Comparison of ENCODE assay signal across 13 mouse cellular contexts in genomic region chr15:12682549-12682948, GRCm38 (mm10). TPM values are rescaled to one million over a fixed set of nuclear protein-coding genes. Genes with fewer than 3 reads are reported as not detected.
A peak's percentile ranks its signal among the peaks of the same experiment; 100 is the strongest.
DNase-seq lines count a peak whose midpoint lies in the region; ATAC-seq and TF ChIP-seq lines count a peak whose summit lies in the region.
"Had no signal": no experiment of that assay in that cellular context is flagged by ENCODE, and none has a peak within 500 bp of the region (broad histone marks: within the 10 kb centered on the region; RNA-seq: fewer than 3 reads in every experiment).

No protein-coding gene starts in this region.

- no peaks in the 10 kb centered on the region for H3K27me3 ChIP-seq in heart, embryonic 11.5 days (ENCODE audit: control insufficient read depth, insufficient read depth, low read length)
- H3K27me3 ChIP-seq in liver, adult 2 months (ENCODE audit: control insufficient read depth, insufficient read depth, low read length), result no peaks in the 10 kb centered on the region
- H3K27me3 ChIP-seq in liver, postnatal 0 days (ENCODE audit: insufficient read depth, low read length), result no peaks in the 10 kb centered on the region
- H3K27me3 ChIP-seq in embryonic facial prominence, embryonic 13.5 days, result no peaks in the 10 kb centered on the region
- H3K27me3 ChIP-seq in midbrain, embryonic 16.5 days (ENCODE audit: control insufficient read depth, insufficient read depth, low read depth, low read length), result no peaks in the 10 kb centered on the region

- no peaks in the 10 kb centered on the region for H3K36me3 ChIP-seq in heart, embryonic 11.5 days (ENCODE audit: control insufficient read depth, insufficient read depth, low read length)
- H3K36me3 ChIP-seq in liver, adult 2 months (ENCODE audit: control insufficient read depth, insufficient read depth, low read length), result no peaks in the 10 kb centered on the region
- no peaks in the 10 kb centered on the region for H3K36me3 ChIP-seq in liver, postnatal 0 days (replicated peaks; ENCODE audit: insufficient read depth, low read length)
- no peaks in the 10 kb centered on the region for H3K36me3 ChIP-seq in embryonic facial prominence, embryonic 13.5 days
- H3K36me3 ChIP-seq in midbrain, embryonic 16.5 days (ENCODE audit: control insufficient read depth, insufficient read depth, low read length), result no peaks in the 10 kb centered on the region

- H3K4me2 ChIP-seq in heart, embryonic 11.5 days, result no peak overlapping the region
- no peak overlapping the region for H3K4me2 ChIP-seq in liver, postnatal 0 days (ENCODE audit: low read depth, low read length)
- 0 out of 2 replicates have a peak overlapping the region, but pooled peaks have one; percentile 11 for H3K4me2 ChIP-seq in embryonic facial prominence, embryonic 13.5 days
- H3K4me2 ChIP-seq in midbrain, embryonic 16.5 days (ENCODE audit: low read length), result peak overlapping the region; percentile 20; the same call in 1 of the 2 replicates

- ATAC-seq in heart, embryonic 11.5 days (replicated peaks; ENCODE audit: insufficient number of reproducible peaks, low FRiP score, low TSS enrichment), result no peak
- ATAC-seq in liver, postnatal 0 days, result no peak
- ATAC-seq in embryonic facial prominence, embryonic 13.5 days (ENCODE audit: insufficient number of reproducible peaks, insufficient read depth, low FRiP score, low TSS enrichment, low read depth), result no peak; the same call in 1 of the 2 replicates
- ATAC-seq in midbrain, embryonic 16.5 days, result no peak
- ATAC-seq: forebrain, embryonic 16.5 days had no signal

- no peaks in the 10 kb centered on the region for H3K4me1 ChIP-seq in heart, embryonic 11.5 days (ENCODE audit: control insufficient read depth, insufficient read depth, low read length)
- H3K4me1 ChIP-seq in liver, adult 2 months (ENCODE audit: control insufficient read depth, insufficient read depth, low read length), result no peaks in the 10 kb centered on the region
- no peaks in the 10 kb centered on the region for H3K4me1 ChIP-seq in liver, postnatal 0 days (ENCODE audit: insufficient read depth)
- peaks cover 54% of the 10 kb centered on the region for H3K4me1 ChIP-seq in embryonic facial prominence, embryonic 13.5 days
- peaks cover 6% of the 10 kb centered on the region; the same call in 1 of the 2 replicates for H3K4me1 ChIP-seq in midbrain, embryonic 16.5 days (ENCODE audit: control insufficient read depth, insufficient read depth, low read length)

- no peak overlapping the region for H3K9ac ChIP-seq in heart, embryonic 11.5 days (ENCODE audit: low read depth, low read length)
- no peak overlapping the region for H3K9ac ChIP-seq in liver, adult 2 months (ENCODE audit: low read depth, low read length)
- H3K9ac ChIP-seq in liver, postnatal 0 days (replicated peaks), result no peak overlapping the region
- no peak overlapping the region for H3K9ac ChIP-seq in embryonic facial prominence, embryonic 13.5 days
- no peak overlapping the region for H3K9ac ChIP-seq in midbrain, embryonic 16.5 days (ENCODE audit: low read depth, low read length)

- TF ChIP-seq EP300 in liver, postnatal 0 days (IDR thresholded peaks at IDR 0.05; ENCODE audit: low read depth), result no peak

- WGBS in heart, embryonic 11.5 days (ENCODE audit: insufficient replicate concordance), result 48% methylated on average over 9 of the region's 9 CpGs
- WGBS in liver, adult 2 months, result 78% methylated on average over 9 of the region's 9 CpGs
- WGBS in liver, postnatal 0 days (ENCODE audit: insufficient replicate concordance), result 72% methylated on average over 9 of the region's 9 CpGs
- 20% methylated on average over 9 of the region's 9 CpGs for WGBS in embryonic facial prominence, embryonic 13.5 days
- 29% methylated on average over 9 of the region's 9 CpGs for WGBS in midbrain, embryonic 16.5 days

- TF ChIP-seq CTCF in liver, adult 2 months (IDR thresholded peaks at IDR 0.05; ENCODE audit: low read depth, low read length), result no peak
- no peak for TF ChIP-seq CTCF in liver, postnatal 0 days (IDR thresholded peaks at IDR 0.05; ENCODE audit: low read depth)

- peak; percentile 40 for DNase-seq in heart, adult 8-10 months (ENCODE audit: low spot score)
- peak; percentile 1 for DNase-seq in liver, adult 2 months (ENCODE audit: extremely low read depth, low read depth, low spot score)
- no peak for DNase-seq in liver, postnatal 0 days
- no peak for DNase-seq in cerebellum, adult 8-10 months
- no peak for DNase-seq in adrenal gland, adult 2 months
- DNase-seq: adrenal gland, postnatal 36 days; cerebellum, adult 2 months; kidney, adult 11 months; thymus, postnatal 36 days had no signal

- H3K4me3 ChIP-seq in heart, embryonic 11.5 days (ENCODE audit: low read depth, low read length), result no peak overlapping the region
- H3K4me3 ChIP-seq in liver, adult 2 months (ENCODE audit: insufficient read depth, low read depth, low read length), result no peak overlapping the region
- no peak overlapping the region for H3K4me3 ChIP-seq in liver, postnatal 0 days (ENCODE audit: low read depth, low read length)
- no peak overlapping the region for H3K4me3 ChIP-seq in embryonic facial prominence, embryonic 13.5 days
- no peak overlapping the region for H3K4me3 ChIP-seq in midbrain, embryonic 16.5 days (ENCODE audit: low read depth, low read length)

- 0 out of 2 replicates have a peak, but pooled peaks cover 3% of the 10 kb centered on the region for H3K9me3 ChIP-seq in heart, embryonic 11.5 days (replicated peaks; ENCODE audit: control insufficient read depth, low read length)
- H3K9me3 ChIP-seq in liver, postnatal 0 days (ENCODE audit: low read length), result no peaks in the 10 kb centered on the region; the same call in 1 of the 2 replicates
- H3K9me3 ChIP-seq in embryonic facial prominence, embryonic 13.5 days, result no peaks in the 10 kb centered on the region
- H3K9me3 ChIP-seq in midbrain, embryonic 16.5 days (replicated peaks; ENCODE audit: control insufficient read depth, low read length, poor library complexity, severe bottlenecking), result no peaks in the 10 kb centered on the region

- no peaks in the 10 kb centered on the region for H3K79me2 ChIP-seq in liver, adult 2 months (ENCODE audit: control insufficient read depth, insufficient read depth, low read length)

- TF ChIP-seq POLR2A in liver, adult 2 months (IDR thresholded peaks at IDR 0.05; ENCODE audit: extremely low read depth, insufficient read depth, low read length), result no peak

- H3K27ac ChIP-seq in heart, embryonic 11.5 days (ENCODE audit: low read depth, low read length), result no peak overlapping the region
- H3K27ac ChIP-seq in liver, adult 2 months (replicated peaks; ENCODE audit: insufficient read depth, low read depth, low read length), result no peak overlapping the region
- H3K27ac ChIP-seq in liver, postnatal 0 days (ENCODE audit: low read depth), result no peak overlapping the region
- peak overlapping the region; percentile 58; the same call in 1 of the 2 replicates for H3K27ac ChIP-seq in embryonic facial prominence, embryonic 13.5 days
- H3K27ac ChIP-seq in midbrain, embryonic 16.5 days (ENCODE audit: low read length), result no peak overlapping the region

RNA-seq across cellular contexts. Expression of gene Pdzd2, which starts 57.2 kb away (rescaled TPM):
- 10 to 100 TPM; 65.7 to 97.5 (median 80.6) TPM for total RNA-seq in heart, adult 8-10 months (2022)
- polyA plus RNA-seq in heart, embryonic 11.5 days (2014; fragmentation: Nextera tagmentation; extraction: Ambion mirVana), result 9.7 and 12.5 TPM in 2 replicates
- 0.74 and 1.1 TPM in 2 replicates for total RNA-seq in liver, adult 2 months (2014; rRNA removed)
- polyA plus RNA-seq in liver, adult 2 months (2012; rRNA removed), result 0.11 and 0.16 TPM in 2 replicates
- 0.69 and 1.3 TPM in 2 replicates for polyA plus RNA-seq in liver, postnatal 0 days (2015; fragmentation: Nextera tagmentation; extraction: Ambion mirVana)
- polyA plus RNA-seq in embryonic facial prominence, embryonic 13.5 days (2015; fragmentation: Nextera tagmentation; extraction: Ambion mirVana), result 17.9 and 21.8 TPM in 2 replicates
- polyA plus RNA-seq in midbrain, embryonic 16.5 days (2015; fragmentation: Nextera tagmentation; extraction: Ambion mirVana), result 14.5 and 15.0 TPM in 2 replicates
- total RNA-seq in adrenal gland, adult 2 months (2021), result 10 to 100 TPM; 13.3 to 21.4 TPM
- polyA plus RNA-seq in adrenal gland, adult 2 months (2012; rRNA removed), result 7.0 TPM in 2 replicates

Comparison
In these comparisons a context has a peak if more than half of its experiments do, and no peak if none do; other contexts are left out.
1. DNase-seq: peak in heart, adult 8-10 months (single experiment) and liver, adult 2 months (single experiment); none in liver, postnatal 0 days (single experiment), cerebellum, adult 8-10 months (single experiment) and adrenal gland, adult 2 months (single experiment).
2. H3K4me2 ChIP-seq: peak in embryonic facial prominence, embryonic 13.5 days (single experiment) and midbrain, embryonic 16.5 days (single experiment); none in heart, embryonic 11.5 days (single experiment) and liver, postnatal 0 days (single experiment).